Mouse (Mus musculus) cerebellum, adult 2 months (tissue): ENCODE measurements around the gene Fbxw8.

Source experiments
- CTCF ChIP-seq: fragments of 200-500 bp; IDR thresholded peaks from 2 replicates; pipeline ENCODE4 v1.5.1; 2011; ENCODE audit warnings: low read depth, mild to moderate bottlenecking, control low read depth, low read length, moderate library complexity, borderline replicate concordance; ENCODE audit not compliant: insufficient read depth
- POLR2A ChIP-seq: fragments of 200-500 bp; IDR thresholded peaks from 2 replicates; pipeline ENCODE4 v1.6.1; 2011; ENCODE audit warnings: low read length, control low read depth, borderline replicate concordance; ENCODE audit not compliant: insufficient read depth

DNA sequence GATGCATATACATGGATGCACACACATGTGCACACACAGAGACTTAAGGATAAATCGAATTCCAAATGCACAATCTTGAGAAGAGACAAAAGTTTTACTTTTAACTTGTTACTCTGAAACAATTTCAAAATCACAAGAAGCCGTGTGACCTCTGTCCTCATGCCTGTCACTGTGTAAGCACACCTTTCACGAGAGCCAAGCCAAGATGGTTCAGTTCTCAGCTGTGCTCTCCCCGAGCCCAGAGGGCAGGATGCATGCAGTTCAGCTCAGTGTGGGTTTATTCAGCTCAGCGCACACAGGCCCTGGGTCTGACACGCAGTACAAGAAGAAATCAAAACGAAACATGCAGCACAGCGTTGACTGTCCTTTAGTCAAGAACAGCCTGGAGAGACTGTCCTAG, 49.7 kb downstream of the Fbxw8 start:
- TF ChIP-seq POLR2A, result no peak
- TF ChIP-seq CTCF, result no peak
